Mouse (Mus musculus): ENCODE measurements at regions not wholly inside any gene's neighbourhood (a gene's known extent, or its start where the extent isn't known, plus 50 kb on each side); places are given as distances from the start of the nearest gene placed in this dataset.

DNA sequence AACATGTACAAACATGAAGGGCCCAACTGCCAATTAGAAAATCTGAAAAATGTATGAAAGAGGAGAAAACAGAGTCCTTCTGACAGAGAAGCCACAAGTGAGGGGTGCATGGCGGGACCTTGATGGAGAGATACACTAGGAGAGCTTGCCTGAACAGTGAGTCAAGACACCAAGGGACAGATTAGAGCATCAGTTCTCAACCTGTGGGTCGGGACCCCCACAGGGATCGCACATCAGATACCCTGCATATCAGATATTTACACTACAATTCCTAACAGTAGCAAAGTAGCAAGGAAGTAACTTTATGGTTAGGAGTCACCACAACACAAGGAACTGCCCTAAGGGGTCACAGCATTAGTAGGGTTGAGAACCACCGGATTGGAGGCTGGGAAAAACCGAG, 58.9 kb upstream of the Arid1b start:
- no peak for DNase-seq (ENCODE audit: low spot score)

DNA sequence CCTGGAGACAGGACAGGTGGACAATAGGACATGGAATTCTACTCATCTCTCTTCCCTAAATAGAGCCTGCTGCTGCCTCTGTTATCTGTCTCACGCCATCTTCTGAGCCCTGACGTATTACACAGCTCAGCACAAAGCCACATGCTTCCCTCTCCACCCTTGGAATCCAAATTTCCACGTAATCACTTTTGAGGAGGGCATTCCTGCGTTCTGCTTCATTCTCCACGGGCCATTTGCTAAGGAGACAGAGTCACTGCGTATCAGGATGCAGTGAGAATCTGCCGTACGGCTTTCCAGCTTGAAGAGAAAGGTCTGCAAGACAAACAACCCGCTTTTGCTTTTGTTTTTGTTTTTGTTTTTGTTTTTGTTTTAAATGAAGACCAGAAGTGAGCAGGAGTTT, 53.5 kb upstream of the Arid1b start:
- no peak for DNase-seq (ENCODE audit: low spot score)

DNA sequence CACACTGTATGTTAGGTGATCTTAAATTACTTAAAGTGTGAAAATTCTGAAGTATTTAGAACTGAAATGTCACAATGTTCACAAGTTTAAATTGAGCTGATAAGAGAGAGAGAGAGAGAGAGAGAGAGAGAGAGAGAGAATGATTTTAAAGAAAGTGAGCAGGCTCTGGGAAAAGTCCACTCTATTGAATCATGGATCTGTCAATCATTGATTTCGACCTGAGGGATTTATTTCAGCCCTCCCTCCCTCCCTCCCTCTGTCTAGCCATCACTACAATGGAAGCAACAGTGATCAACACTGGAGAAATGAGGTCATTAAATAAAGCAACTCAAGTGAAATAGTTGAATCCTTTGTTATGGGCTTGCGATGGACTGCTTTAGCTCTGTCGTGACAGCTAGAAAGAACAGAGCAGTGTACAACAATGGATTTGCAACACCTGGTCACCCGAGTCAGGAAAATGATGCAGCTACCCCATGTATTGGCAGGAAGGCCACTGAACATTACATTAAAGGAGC, 52.8 kb upstream of the Arid1b start:
- no peak for DNase-seq (ENCODE audit: low spot score)

DNA sequence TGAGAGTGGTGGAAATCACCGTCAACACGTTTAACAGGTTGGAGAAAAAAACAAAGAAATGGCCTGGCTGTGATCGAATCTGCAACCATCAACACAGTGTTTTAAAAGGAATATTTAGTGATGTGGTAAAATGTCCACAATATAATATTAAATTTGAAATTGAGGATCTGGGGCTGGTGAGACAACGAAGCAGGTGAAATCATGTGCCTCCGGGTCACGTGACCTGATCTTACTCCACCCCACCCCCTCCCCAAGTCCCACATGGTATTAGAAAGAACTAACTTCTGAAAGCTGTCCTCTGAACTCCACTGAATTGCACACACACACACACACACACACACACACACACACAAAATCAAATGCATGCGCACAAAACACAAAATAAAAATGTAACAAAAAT, 51.3 kb upstream of the Arid1b start:
- DNase-seq (ENCODE audit: low spot score): no peak
